Mouse (Mus musculus) heart, embryonic 14.5 days (tissue): Measurements from ENCODE around the gene Gm13101. TPM values are rescaled to one million over a fixed set of nuclear protein-coding genes. Genes with fewer than 3 reads are reported as not detected.

ENCODE experiments used
- polyA plus RNA-seq: library from polyadenylated mRNA; unstranded; fragments of >200 nt; fragmentation: Nextera tagmentation; extraction: Ambion mirVana; gene quantifications from 2 replicates; pipeline ENCODE4 v1.2.1, GENCODE M21; 2014

The Gm13101 gene
- polyA plus RNA-seq, 1 experiment from 2014 or later: not detected

Other genes with a start within 250 kb of the Gm13101 start
- not detected in 2 replicates for gene Gm13078, start 247.5 kb downstream of the Gm13101 start, polyA plus RNA-seq
- not detected in 2 replicates for gene Gm13023, start 177.6 kb downstream of the Gm13101 start, polyA plus RNA-seq
- gene Gm13084, start 150.9 kb downstream of the Gm13101 start, polyA plus RNA-seq: not detected in 2 replicates
- not detected in 2 replicates for gene Gm13103, start 120.5 kb downstream of the Gm13101 start, polyA plus RNA-seq
- not detected in 2 replicates for gene Pramef6, start 66.6 kb downstream of the Gm13101 start, polyA plus RNA-seq
- gene Pramef25, start 15.9 kb downstream of the Gm13101 start, polyA plus RNA-seq: not detected in 2 replicates
- not detected in 2 replicates for gene Pramef17, start 27.4 kb upstream of the Gm13101 start, polyA plus RNA-seq
- not detected in 2 replicates for gene Pramel4, start 92.2 kb upstream of the Gm13101 start, polyA plus RNA-seq
- gene Gm13102, start 139.5 kb upstream of the Gm13101 start, polyA plus RNA-seq: not detected in 2 replicates
- not detected in 2 replicates for gene Oog3, start 195.7 kb upstream of the Gm13101 start, polyA plus RNA-seq
- not detected in 2 replicates for gene Oog2, start 223.8 kb upstream of the Gm13101 start, polyA plus RNA-seq
- gene C87977, start 246.4 kb upstream of the Gm13101 start, polyA plus RNA-seq: not detected in 2 replicates